ENCODE assay signal across 1 mouse cellular context in genomic region chr8:20353579-20353978, GRCm38 (mm10). TPM values are rescaled to one million over a fixed set of nuclear protein-coding genes. Genes with fewer than 3 reads are reported as not detected.
"Had no signal": no experiment of that assay in that cellular context is flagged by ENCODE, and none has a peak within 500 bp of the region (broad histone marks: within the 10 kb centered on the region; RNA-seq: fewer than 3 reads in every experiment).

No protein-coding gene starts in this region.

RNA-seq across cellular contexts. Expression of gene Gm15319, which starts 9.4 kb away (rescaled TPM):
- total RNA-seq: megakaryocyte progenitor cell, adult 5-6 weeks had no signal
